Mouse (Mus musculus) Muller cell, postnatal 12 days (primary cell): ENCODE measurements at regions not wholly inside any gene's neighbourhood (a gene's known extent, or its start where the extent isn't known, plus 50 kb on each side); places are given as distances from the start of the nearest gene placed in this dataset.
A peak's percentile ranks its signal among the peaks of the same experiment; 100 is the strongest.

ENCODE experiments used
- DNase-seq: peaks from one replicate; pipeline ENCODE4 v3.0.0-alpha.2; 2015; ENCODE audit errors: inconsistent ontology term

- DNase-seq = peak; percentile 37
These were observed 131.0 kb upstream of the Adcyap1 start for GRCm38 (mm10) chr17:93067850-93068249.

- peak; percentile 1 for DNase-seq
These were observed 130.3 kb upstream of the Adcyap1 start for GRCm38 (mm10) chr17:93068489-93068888.

GRCm38 (mm10) chr17:93084048-93084447, 114.8 kb upstream of the Adcyap1 start:
- no peak for DNase-seq

- no peak for DNase-seq
These were observed 94.3 kb upstream of the Adcyap1 start for GRCm38 (mm10) chr17:93104516-93104915.

- no peak for DNase-seq
These were observed 58.8 kb upstream of the Adcyap1 start for GRCm38 (mm10) chr17:93140003-93140402.

GRCm38 (mm10) chr17:93141125-93141524, 57.7 kb upstream of the Adcyap1 start:
- DNase-seq = no peak
